Mouse (Mus musculus) hindbrain, embryonic 12.5 days (tissue): Measurements from ENCODE around the gene Golga2. TPM values are rescaled to one million over a fixed set of nuclear protein-coding genes. Genes with fewer than 3 reads are reported as not detected.

ENCODE experiments used
- ATAC-seq: fragments of 200-750 bp; cut with Nextera tagmentation; 2 replicates; pipeline ENCODE4 v1.8.0; 2017; ENCODE audit warnings: moderate TSS enrichment; ENCODE audit not compliant: low FRiP score
- H3K27ac ChIP-seq: fragments of 300-500 bp; sonication (generic); 2 replicates; pipeline ENCODE4 v1.5.1; 2016; ENCODE audit warnings: mild to moderate bottlenecking
- H3K27me3 ChIP-seq: fragments of 300-500 bp; sonication (generic); 2 replicates; pipeline ENCODE4 v1.6.1; 2016; ENCODE audit warnings: mild to moderate bottlenecking
- H3K36me3 ChIP-seq: fragments of 300-500 bp; sonication (generic); 2 replicates; pipeline ENCODE4 v1.6.1; 2016; ENCODE audit warnings: mild to moderate bottlenecking
- H3K4me1 ChIP-seq: fragments of 300-500 bp; sonication (generic); 2 replicates; pipeline ENCODE4 v1.6.1; 2016
- H3K4me2 ChIP-seq: fragments of 300-500 bp; sonication (generic); replicated peaks from 2 replicates; pipeline ENCODE4 v1.6.1; 2016; ENCODE audit warnings: mild to moderate bottlenecking
- H3K4me3 ChIP-seq: fragments of 300-500 bp; sonication (generic); 2 replicates; pipeline ENCODE4 v1.5.1; 2016; ENCODE audit warnings: mild to moderate bottlenecking
- H3K9ac ChIP-seq: fragments of 300-500 bp; sonication (generic); 2 replicates; pipeline ENCODE4 v1.6.1; 2016; ENCODE audit warnings: mild to moderate bottlenecking, moderate library complexity
- H3K9me3 ChIP-seq: fragments of 300-500 bp; sonication (generic); replicated peaks from 2 replicates; pipeline ENCODE4 v1.6.1; 2016; ENCODE audit warnings: mild to moderate bottlenecking
- WGBS: fragments of 180-500 bp; shearing (Covaris S2); methylation state at CpG from one replicate; pipeline ENCODE4 v1.1.7; 2016; 5-methylcytosine and 5-hydroxymethylcytosine counted together
- polyA plus RNA-seq: library from polyadenylated mRNA; unstranded; fragments of >200 nt; fragmentation: Nextera tagmentation; extraction: Ambion mirVana; gene quantifications from 2 replicates; pipeline ENCODE4 v1.2.1, GENCODE M21; 2016

Golga2 gene
- polyA plus RNA-seq, 1 experiment from 2014 or later: 31.5 TPM

DNA sequence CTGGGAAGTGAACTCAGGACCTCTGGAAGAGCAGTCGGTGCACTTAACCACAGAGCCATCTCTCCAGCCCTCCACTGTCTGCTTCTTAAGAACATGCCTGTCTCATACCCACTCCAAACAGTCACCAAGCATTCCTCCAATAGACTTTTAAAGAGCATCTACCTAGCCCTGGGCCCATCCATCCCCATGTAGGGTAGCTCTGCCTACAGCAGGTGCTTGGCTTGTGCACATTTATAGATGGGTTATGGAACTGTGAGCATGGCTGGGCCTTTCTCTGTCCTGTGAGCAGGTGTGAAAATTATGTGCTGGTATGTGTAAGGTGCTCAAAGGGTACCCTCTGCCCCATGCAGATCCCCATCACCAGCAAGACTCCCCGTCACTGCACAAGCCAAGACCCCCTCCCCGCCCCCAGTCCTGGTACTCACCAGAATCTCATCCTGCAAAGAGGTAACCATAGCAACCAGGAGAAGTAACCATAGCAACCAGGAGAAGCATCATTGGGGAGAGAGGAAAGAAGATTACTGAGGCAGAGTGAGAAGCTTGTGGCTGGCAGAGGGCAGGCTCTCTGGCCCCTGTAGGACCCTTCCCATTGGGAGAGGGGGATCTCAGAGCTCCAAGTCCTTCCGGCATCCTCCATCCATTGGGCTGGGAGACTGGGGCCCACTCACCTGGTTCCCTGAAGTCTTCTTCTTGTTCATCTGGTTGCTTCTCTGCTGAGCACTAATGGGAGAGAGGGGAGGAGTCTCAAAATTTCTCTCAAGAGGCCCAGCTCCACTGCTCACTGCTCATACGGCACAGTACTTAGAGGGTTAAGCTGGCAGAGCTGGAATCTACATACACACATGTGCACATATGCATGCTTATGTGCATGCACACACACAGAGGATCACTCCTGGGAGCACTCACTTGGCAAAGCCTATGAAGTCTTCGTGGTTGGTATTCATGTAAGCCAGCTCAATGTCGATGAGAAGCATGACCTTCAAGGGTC lies 35.9 kb downstream of the Golga2 start:
- Histone ChIP-seq H3K27me3 (peaks cover 8% of the 10 kb centered on the region), H3K4me3 (no peak overlapping the region), H3K4me1 (peaks cover 42% of the 10 kb centered on the region), H3K4me2 (peak overlapping the region; percentile 32), H3K27ac (peak overlapping the region; percentile 85), H3K9ac (0 out of 2 replicates have a peak overlapping the region, but pooled peaks have one; percentile 14), H3K36me3 (peaks cover 4% of the 10 kb centered on the region; the same call in 1 of the 2 replicates), H3K9me3 (no peaks in the 10 kb centered on the region)
- ATAC-seq: peak; percentile 77
- WGBS: 66% methylated on average over 7 of the region's 7 CpGs

DNA sequence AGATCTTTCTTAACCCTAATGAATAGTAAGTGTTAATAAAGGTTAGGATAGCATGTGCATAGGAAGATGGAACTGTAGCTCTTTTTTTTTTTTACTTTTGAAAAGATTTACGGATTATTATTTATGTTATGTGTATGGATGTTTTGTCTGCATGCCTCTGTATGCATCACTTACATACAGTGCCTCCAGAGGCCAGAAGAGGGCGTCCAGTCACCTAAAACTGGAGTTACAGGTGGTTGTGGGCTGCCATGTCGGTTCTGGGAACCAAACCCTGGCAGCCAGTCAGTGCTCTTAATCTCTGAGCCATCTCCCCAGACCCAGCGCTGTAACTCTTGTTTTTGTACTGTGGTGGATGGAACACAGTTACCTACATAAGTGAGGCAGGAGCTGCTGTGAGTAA lies 37.1 kb downstream of the Golga2 start:
- Histone ChIP-seq H3K36me3 (peaks cover 4% of the 10 kb centered on the region; the same call in 1 of the 2 replicates), H3K27ac (no peak overlapping the region), H3K27me3 (no peaks in the 10 kb centered on the region), H3K4me2 (no peak overlapping the region), H3K4me3 (no peak overlapping the region), H3K9me3 (no peaks in the 10 kb centered on the region), H3K9ac (no peak overlapping the region), H3K4me1 (peaks cover 42% of the 10 kb centered on the region)
- no peak for ATAC-seq
- 65% methylated on average over 4 of the region's 4 CpGs for WGBS

DNA sequence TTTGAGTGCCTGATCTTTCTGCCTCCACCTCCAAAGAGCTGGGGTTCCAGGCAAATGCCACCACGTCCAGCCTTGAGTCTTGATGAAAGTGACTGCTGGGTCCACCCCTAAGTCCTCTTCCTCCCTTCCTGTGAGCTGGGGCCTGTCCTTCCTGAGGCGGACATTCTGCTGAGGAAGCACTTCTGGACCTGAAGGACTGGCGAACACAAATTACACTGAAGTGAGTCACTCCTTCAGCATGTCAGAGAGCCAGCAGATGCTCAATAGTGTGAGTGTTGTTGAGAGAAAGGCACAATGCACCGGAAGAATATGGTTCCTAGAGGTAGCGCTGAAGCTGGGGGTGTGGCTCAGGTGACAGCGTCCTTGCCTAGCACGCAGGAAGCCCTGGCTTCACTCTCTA lies 38.2 kb downstream of the Golga2 start:
- H3K9ac ChIP-seq: no peak overlapping the region
- no peak for ATAC-seq
- H3K36me3 ChIP-seq: peaks cover 4% of the 10 kb centered on the region; the same call in 1 of the 2 replicates
- no peak overlapping the region for H3K27ac ChIP-seq
- no peaks in the 10 kb centered on the region for H3K9me3 ChIP-seq
- no peaks in the 10 kb centered on the region for H3K27me3 ChIP-seq
- H3K4me3 ChIP-seq: no peak overlapping the region
- 73% methylated on average over 7 of the region's 7 CpGs for WGBS
- no peak overlapping the region for H3K4me2 ChIP-seq
- peaks cover 34% of the 10 kb centered on the region for H3K4me1 ChIP-seq

DNA sequence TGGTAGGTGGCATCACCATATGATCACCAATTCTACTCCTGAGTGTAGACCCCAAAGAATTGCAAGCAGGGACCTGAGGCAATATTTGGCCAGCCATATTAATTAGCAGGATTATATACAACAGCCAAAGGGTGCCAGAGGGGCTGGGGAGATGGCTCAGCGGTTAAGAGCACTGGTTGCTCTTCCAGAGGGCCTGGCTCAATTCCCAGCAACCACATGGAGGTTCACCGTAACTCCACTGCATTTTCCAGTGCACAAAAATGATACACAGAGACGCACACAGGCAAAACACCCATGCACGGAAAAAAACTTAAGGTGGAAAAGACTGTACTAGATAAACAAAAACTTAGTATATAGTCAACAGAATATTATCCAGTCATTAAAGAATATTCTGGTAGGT lies 40.0 kb downstream of the Golga2 start:
- Histone ChIP-seq H3K9me3 (no peaks in the 10 kb centered on the region), H3K27me3 (no peaks in the 10 kb centered on the region; the same call in 1 of the 2 replicates), H3K27ac (no peak overlapping the region), H3K4me3 (no peak overlapping the region), H3K4me2 (no peak overlapping the region), H3K4me1 (peaks cover 23% of the 10 kb centered on the region), H3K9ac (no peak overlapping the region), H3K36me3 (peaks cover 9% of the 10 kb centered on the region)
- ATAC-seq: no peak
- 89% methylated on average over 4 of the region's 4 CpGs for WGBS

DNA sequence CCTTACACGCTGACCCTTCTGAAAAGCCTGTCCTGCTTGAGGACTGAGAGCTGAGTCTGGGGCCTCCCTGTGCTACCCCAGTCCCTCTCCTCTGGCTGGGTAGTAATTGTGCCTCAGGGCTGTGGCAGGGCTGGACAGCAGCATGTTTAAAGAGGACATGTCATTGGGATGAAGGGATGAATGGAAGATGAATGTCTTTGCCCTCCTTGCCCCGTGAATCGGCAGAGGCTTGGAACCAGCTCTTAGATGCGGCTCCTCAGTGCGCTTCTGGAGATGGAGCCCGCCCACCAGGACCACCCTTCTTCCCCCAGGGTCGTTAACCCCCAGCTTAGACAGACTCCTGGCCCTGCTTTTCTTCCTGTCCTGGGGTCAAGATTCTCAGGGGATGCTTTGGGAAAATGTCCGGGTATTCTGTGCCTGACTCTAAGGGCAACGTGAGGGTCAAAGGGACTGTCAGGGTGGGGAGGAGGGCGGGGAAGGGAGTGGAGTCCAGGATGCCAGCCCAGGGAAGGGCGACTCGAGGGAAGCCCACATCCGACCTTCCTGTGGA lies 41.8 kb downstream of the Golga2 start:
- 0 out of 2 replicates have a peak overlapping the region, but pooled peaks have one; percentile 19 for H3K9ac ChIP-seq
- no peak overlapping the region for H3K4me3 ChIP-seq
- WGBS: 17% methylated on average over 13 of the region's 13 CpGs
- H3K27me3 ChIP-seq: no peaks in the 10 kb centered on the region; the same call in 1 of the 2 replicates
- no peak overlapping the region for H3K4me2 ChIP-seq
- no peak for ATAC-seq
- H3K4me1 ChIP-seq: peaks cover 10% of the 10 kb centered on the region
- peaks cover 9% of the 10 kb centered on the region for H3K36me3 ChIP-seq
- 0 out of 2 replicates have a peak overlapping the region, but pooled peaks have one; percentile 23 for H3K27ac ChIP-seq
- no peaks in the 10 kb centered on the region for H3K9me3 ChIP-seq

DNA sequence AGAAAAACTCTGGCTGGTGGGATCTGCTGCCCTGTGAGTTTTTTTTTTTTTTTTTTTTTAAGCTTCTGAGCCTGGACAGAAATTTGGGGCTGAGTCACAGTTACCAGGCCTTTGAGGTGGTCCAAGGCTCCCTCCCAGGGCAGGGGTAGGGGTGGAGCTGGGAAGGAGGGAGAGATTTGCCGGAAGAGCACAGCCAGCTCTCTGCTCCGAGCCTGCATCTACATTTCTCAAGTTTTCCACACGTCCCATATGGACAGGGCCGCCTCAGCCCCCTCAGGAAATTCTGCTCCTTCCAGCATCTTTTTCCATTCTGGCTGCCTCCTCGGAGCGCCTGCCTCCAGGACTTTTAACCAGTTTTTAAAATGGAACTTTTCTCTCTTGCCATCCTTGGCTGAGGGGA lies 42.3 kb downstream of the Golga2 start:
- Histone ChIP-seq H3K27ac (peak overlapping the region; percentile 53; the same call in 1 of the 2 replicates), H3K4me1 (peaks cover 10% of the 10 kb centered on the region), H3K36me3 (peaks cover 12% of the 10 kb centered on the region), H3K4me2 (no peak overlapping the region), H3K9me3 (no peaks in the 10 kb centered on the region), H3K9ac (no peak overlapping the region), H3K27me3 (peaks cover 2% of the 10 kb centered on the region; the same call in 1 of the 2 replicates), H3K4me3 (no peak overlapping the region)
- no peak for ATAC-seq
- 37% methylated on average over 6 of the region's 6 CpGs for WGBS

DNA sequence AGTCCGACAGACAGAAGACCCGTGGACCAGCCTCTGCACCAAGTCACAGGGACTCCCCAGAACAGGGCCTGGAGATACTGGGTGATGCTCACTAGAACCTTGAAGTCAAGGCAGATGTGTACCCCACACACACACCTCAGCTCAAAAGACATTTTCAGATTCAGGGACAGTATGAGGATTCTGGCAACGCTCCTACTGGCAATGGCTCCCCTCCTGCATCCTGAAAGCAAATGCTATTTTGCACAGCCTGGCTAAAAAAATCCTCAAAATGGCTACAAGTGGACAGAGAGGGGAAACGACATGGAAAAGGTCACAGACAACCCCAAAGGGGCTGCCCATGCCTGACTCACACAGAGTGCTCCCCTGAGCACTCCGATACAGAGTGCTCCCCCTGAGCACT lies 45.0 kb downstream of the Golga2 start:
- Histone ChIP-seq H3K36me3 (peaks cover 27% of the 10 kb centered on the region), H3K4me2 (no peak overlapping the region), H3K4me3 (no peak overlapping the region), H3K9ac (no peak overlapping the region), H3K4me1 (peaks cover 10% of the 10 kb centered on the region), H3K27me3 (peaks cover 15% of the 10 kb centered on the region; the same call in 1 of the 2 replicates), H3K9me3 (no peaks in the 10 kb centered on the region), H3K27ac (no peak overlapping the region)
- no peak for ATAC-seq
- WGBS: 86% methylated on average over 5 of the region's 5 CpGs

DNA sequence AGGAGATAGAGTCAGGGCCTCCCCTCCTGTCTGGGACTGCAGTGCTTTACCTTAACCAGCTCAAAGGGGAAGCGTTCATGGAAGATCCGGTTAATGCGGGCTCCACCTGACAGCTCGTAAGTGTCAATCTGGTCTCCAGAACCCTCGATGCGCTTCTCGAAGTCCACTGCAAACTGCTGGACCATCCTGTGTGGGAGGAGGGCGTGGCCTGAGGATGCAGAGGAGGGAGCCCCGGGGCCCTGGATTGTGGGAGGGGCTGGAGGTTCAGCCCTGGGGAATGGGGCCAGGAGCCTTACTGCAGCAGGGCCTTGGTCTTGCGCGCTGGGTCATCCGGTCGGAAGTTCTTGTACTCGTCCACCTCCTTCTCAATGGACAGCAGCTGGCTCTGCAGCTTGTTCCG lies 48.7 kb downstream of the Golga2 start:
- ATAC-seq: no peak
- Histone ChIP-seq H3K9ac (no peak overlapping the region), H3K36me3 (peaks cover 48% of the 10 kb centered on the region)

DNA sequence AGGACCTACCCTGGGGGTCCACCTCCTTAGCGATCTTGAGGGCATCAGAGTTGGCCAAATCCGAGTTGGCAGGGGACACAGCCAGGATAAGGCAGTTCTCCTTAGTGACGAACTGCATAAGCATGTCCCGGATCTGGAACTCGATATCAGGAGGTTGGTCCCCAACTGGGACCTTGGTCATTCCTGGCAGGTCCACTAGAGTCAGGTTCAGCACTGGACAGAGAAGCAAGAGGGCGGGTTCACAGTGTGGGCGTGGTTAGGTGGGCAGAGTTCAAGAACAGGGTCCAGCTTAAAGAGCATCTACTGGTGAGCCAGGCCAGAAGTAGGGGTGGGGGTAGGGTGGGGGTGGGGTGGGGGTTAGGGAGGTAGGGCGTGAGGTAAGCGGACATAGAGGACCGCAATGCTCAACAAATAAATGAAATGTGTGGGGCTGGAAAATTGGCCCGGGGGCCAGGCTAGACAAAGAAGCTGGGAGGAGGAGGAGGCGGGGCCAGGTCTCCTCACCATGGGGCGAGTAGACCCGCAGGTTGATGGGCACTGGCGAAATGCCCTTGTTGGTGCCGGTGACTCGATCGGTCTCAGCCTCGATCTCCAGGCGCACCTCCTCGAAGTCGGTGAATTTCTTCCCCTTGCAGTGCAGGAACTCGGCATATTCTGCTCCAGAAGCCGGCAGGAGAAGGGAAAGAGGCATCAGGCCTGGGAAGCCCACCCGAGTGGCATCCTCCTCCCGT lies 52.9 kb downstream of the Golga2 start:
- Histone ChIP-seq H3K9ac (no peak overlapping the region; the same call in 1 of the 2 replicates), H3K4me2 (no peak overlapping the region), H3K9me3 (no peaks in the 10 kb centered on the region), H3K36me3 (peaks cover 35% of the 10 kb centered on the region), H3K27me3 (peaks cover 16% of the 10 kb centered on the region; the same call in 1 of the 2 replicates), H3K4me3 (no peak overlapping the region), H3K4me1 (peaks cover 13% of the 10 kb centered on the region), H3K27ac (no peak overlapping the region)
- WGBS: 41% methylated on average over 26 of the region's 26 CpGs
- ATAC-seq: no peak

More for the DNA sequence above, 48.7 kb downstream of the Golga2 start:
- H3K9me3 ChIP-seq: no peaks in the 10 kb centered on the region
- no peak overlapping the region for H3K27ac ChIP-seq
- H3K27me3 ChIP-seq: peaks cover 19% of the 10 kb centered on the region; the same call in 1 of the 2 replicates
- H3K4me2 ChIP-seq: no peak overlapping the region
- no peak overlapping the region for H3K4me3 ChIP-seq
- no peaks in the 10 kb centered on the region for H3K4me1 ChIP-seq
- 56% methylated on average over 15 of the region's 15 CpGs for WGBS

DNA sequence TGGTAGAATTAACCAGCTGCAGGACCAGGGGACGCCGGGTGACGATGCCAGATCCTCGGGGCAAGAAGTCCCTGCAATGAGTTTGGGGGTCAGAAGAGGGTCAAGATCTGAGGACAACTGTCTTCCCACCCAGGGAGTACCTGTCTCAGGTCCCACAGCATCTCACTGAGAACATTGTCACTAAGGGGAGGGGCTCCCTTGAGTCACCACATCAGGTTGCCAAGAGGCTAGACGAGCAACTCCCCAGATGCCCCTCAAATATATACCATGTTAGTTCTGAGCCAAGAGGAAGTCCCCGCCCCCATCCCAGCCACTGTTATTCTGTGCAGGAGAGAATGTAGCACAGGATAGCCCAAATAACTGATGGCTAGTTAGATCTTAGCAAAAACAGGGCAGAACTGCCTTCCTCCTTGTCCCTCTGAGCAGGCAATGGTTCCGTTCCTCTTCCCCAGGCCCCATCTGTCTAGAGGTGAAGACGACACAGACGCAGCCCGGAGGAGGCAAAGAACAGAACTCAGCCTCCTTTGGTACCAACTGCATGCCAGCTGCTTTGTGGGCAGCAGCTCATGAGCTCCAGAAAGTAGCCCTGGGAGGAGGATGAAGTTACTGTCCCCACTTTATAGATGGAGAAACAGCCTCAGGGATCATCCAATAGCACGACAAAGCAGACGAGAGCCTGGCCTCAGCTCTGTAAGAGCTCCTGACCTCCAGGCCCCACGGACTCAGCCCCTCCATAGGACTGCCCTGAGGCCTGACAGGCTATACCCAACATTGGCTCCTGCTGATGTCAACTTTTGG lies 53.9 kb downstream of the Golga2 start:
- Histone ChIP-seq H3K27me3 (peaks cover 9% of the 10 kb centered on the region; the same call in 1 of the 2 replicates), H3K36me3 (peaks cover 26% of the 10 kb centered on the region), H3K4me3 (no peak overlapping the region), H3K9me3 (no peaks in the 10 kb centered on the region), H3K27ac (no peak overlapping the region), H3K4me2 (no peak overlapping the region), H3K9ac (no peak overlapping the region), H3K4me1 (peaks cover 13% of the 10 kb centered on the region)
- 80% methylated on average over 13 of the region's 13 CpGs for WGBS
- no peak for ATAC-seq

DNA sequence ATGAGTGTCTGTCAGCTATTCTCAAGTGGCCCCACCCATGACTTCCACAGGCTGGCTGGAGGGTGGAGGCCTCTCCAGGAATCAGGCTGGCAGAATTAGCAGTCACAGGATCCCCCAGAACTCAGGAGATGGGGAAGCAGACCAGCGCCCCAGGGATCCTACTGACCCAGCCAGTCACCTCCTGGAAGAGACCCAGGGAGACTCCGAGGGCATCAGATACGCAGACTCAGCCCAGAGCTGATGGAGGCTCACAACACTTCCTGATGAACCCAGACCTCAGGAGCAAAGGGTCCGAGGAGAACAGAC lies 54.4 kb downstream of the Golga2 start:
- WGBS: 90% methylated on average over 4 of the region's 4 CpGs
- no peaks in the 10 kb centered on the region for H3K9me3 ChIP-seq
- H3K27ac ChIP-seq: no peak overlapping the region
- H3K9ac ChIP-seq: no peak overlapping the region
- H3K4me1 ChIP-seq: peaks cover 13% of the 10 kb centered on the region
- ATAC-seq: no peak
- H3K4me3 ChIP-seq: no peak overlapping the region
- H3K36me3 ChIP-seq: peaks cover 24% of the 10 kb centered on the region
- peaks cover 7% of the 10 kb centered on the region; the same call in 1 of the 2 replicates for H3K27me3 ChIP-seq
- H3K4me2 ChIP-seq: no peak overlapping the region
